Mouse (Mus musculus): ENCODE data around the gene Slfn2. TPM values are rescaled to one million over a fixed set of nuclear protein-coding genes. Genes with fewer than 3 reads are reported as not detected.
A peak's percentile ranks its signal among the peaks of the same experiment; 100 is the strongest.
"Not testable (repeated sequence)": the region's sequence is repeated elsewhere in the genome, so short reads cannot be mapped to it uniquely, and the experiment has no call there.

Slfn2 gene
- total RNA-seq (2021), result 1 to 10 TPM; 5.2 to 5.3 TPM
- long read RNA-seq, experiment 1, transcript Slfn2-201 (2 exons, 1,664 nt), result major isoform, 7 of 8 reads
- long read RNA-seq, experiment 1, partial matches to known transcripts, result 0 of 8 reads
- long read RNA-seq, experiment 1, other reads (novel, unspliced or antisense), result 1 of 8 reads
- long read RNA-seq, experiment 2, transcript Slfn2-201 (2 exons, 1,664 nt), result major isoform, 7 of 7 reads
- long read RNA-seq, experiment 2, partial matches to known transcripts, result 0 of 7 reads
- long read RNA-seq, experiment 2, other reads (novel, unspliced or antisense), result 0 of 7 reads

- DNase-seq (ENCODE audit: low spot score in 2 of 2), result no peak
Measured at GRCm38 (mm10) chr11:83064946-83065345, at the start of gene Slfn2. Gene Slfn2 (plus strand): TSS chr11:83065112.

GRCm38 (mm10) chr11:83016093-83016492, 48.8 kb upstream of the Slfn2 start:
- DNase-seq (ENCODE audit: low spot score in 2 of 2), result no peak

- not testable (repeated sequence) for DNase-seq (ENCODE audit: low spot score in 2 of 2)
Measured at GRCm38 (mm10) chr11:83019561-83020519, 45.1 kb upstream of the Slfn2 start.

- no peak for DNase-seq (ENCODE audit: low spot score in 2 of 2)
Measured at GRCm38 (mm10) chr11:83020621-83021020, 44.3 kb upstream of the Slfn2 start, which contains the start of gene Slfn8. Gene Slfn8 (minus strand): TSS chr11:83020810.

- DNase-seq (ENCODE audit: low spot score in 2 of 2), result not testable (repeated sequence)
Measured at GRCm38 (mm10) chr11:83038686-83039085, 26.2 kb upstream of the Slfn2 start.

GRCm38 (mm10) chr11:83039156-83039555, 25.8 kb upstream of the Slfn2 start:
- no peak for DNase-seq (ENCODE audit: low spot score in 2 of 2)

- DNase-seq (ENCODE audit: low spot score in 2 of 2), result no peak
Measured at GRCm38 (mm10) chr11:83039796-83040195, 25.1 kb upstream of the Slfn2 start.

- no peak for DNase-seq (ENCODE audit: low spot score in 2 of 2)
Measured at GRCm38 (mm10) chr11:83040325-83040724, 24.6 kb upstream of the Slfn2 start.

- no peak for DNase-seq (ENCODE audit: low spot score in 2 of 2)
Measured at GRCm38 (mm10) chr11:83041000-83041399, 23.9 kb upstream of the Slfn2 start.

- DNase-seq (ENCODE audit: low spot score in 2 of 2), result no peak
Measured at GRCm38 (mm10) chr11:83043891-83044290, 21.0 kb upstream of the Slfn2 start.

- no peak for DNase-seq (ENCODE audit: low spot score in 2 of 2)
Measured at GRCm38 (mm10) chr11:83045642-83046041, 19.3 kb upstream of the Slfn2 start.

- DNase-seq (ENCODE audit: low spot score in 2 of 2), result no peak
Measured at GRCm38 (mm10) chr11:83057863-83058262, 7.0 kb upstream of the Slfn2 start.

- DNase-seq (ENCODE audit: low spot score in 2 of 2), result no peak
Measured at GRCm38 (mm10) chr11:83060412-83061020, 4.4 kb upstream of the Slfn2 start.

GRCm38 (mm10) chr11:83061806-83062205, 3.1 kb upstream of the Slfn2 start:
- no peak for DNase-seq (ENCODE audit: low spot score in 2 of 2)

GRCm38 (mm10) chr11:83063126-83063525, 1.8 kb upstream of the Slfn2 start:
- DNase-seq (ENCODE audit: low spot score in 2 of 2), result peak in 1 of 2 experiments; percentile 1

- no peak for DNase-seq (ENCODE audit: low spot score in 2 of 2)
Measured at GRCm38 (mm10) chr11:83063941-83064349, 967 bp upstream of the Slfn2 start.

GRCm38 (mm10) chr11:83065441-83066344, 781 bp downstream of the Slfn2 start:
- DNase-seq (ENCODE audit: low spot score in 2 of 2), result no peak

GRCm38 (mm10) chr11:83066640-83067531, 2.0 kb downstream of the Slfn2 start:
- DNase-seq (ENCODE audit: low spot score in 2 of 2), result no peak

GRCm38 (mm10) chr11:83067982-83068694, 3.2 kb downstream of the Slfn2 start:
- no peak for DNase-seq (ENCODE audit: low spot score in 2 of 2)
